Mouse (Mus musculus): ENCODE measurements around the gene Ascc2.
"Not testable (repeated sequence)": the region's sequence is repeated elsewhere in the genome, so short reads cannot be mapped to it uniquely, and the experiment has no call there.

The Ascc2 gene

DNA sequence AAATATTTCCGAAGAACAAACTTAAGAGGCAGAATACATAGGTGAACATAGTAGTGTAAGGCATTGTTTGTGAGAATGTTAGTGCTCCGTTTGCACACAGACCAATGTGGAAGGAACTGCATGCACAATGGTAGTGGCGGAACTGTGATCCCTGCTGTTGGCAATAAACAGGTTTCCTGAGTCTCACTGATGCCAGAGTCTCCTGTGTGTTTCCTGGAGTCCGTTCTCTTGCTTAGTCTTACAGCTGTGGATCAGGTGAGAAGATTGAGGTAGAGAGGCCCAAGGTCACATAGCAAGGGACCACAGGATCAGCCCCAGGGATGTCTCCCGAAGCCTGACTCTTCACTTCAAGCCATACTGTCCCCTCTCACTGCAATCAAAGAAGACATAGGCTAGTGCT is 48.0 kb downstream of the Ascc2 start:
- no peak for DNase-seq

DNA sequence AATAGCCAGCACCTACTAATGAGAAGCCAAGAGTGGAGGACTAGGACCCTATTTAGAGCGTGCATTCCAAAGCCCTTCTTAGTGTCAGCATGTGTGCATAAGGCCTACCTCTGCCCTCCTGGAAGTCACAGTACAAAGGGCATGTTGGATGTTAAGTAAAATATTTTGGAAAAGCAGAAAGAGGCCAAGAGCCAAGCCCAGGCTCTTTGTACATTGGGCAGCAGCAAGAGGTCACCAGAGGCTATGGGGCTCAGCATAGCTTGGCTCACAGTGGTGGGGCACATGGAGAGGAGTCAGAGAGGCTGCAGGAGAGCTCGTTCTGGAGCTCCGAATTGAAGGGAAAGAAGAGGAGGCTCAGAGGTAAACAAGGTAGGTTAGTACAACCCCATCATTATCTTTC is 49.5 kb downstream of the Ascc2 start:
- DNase-seq = no peak

DNA sequence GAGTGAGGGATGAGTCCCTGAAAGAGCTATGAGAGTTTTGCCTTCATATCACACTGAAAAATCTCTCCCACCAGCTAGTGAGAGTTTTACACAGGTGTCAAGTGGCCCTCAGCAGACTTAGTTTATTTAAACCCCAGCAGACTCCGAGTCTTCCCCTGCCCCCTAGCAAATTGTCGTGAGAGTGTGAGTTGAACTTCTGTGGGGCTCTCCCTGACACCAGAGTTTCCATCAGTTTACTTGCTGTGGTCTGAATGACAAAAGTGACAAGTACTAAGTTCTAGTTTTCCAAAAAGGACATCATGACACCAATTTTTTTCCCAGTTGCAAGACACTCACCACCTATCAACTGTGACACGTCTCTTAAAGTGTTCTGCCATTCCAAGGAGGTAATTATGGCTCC is 50.3 kb downstream of the Ascc2 start:
- no peak for DNase-seq

DNA sequence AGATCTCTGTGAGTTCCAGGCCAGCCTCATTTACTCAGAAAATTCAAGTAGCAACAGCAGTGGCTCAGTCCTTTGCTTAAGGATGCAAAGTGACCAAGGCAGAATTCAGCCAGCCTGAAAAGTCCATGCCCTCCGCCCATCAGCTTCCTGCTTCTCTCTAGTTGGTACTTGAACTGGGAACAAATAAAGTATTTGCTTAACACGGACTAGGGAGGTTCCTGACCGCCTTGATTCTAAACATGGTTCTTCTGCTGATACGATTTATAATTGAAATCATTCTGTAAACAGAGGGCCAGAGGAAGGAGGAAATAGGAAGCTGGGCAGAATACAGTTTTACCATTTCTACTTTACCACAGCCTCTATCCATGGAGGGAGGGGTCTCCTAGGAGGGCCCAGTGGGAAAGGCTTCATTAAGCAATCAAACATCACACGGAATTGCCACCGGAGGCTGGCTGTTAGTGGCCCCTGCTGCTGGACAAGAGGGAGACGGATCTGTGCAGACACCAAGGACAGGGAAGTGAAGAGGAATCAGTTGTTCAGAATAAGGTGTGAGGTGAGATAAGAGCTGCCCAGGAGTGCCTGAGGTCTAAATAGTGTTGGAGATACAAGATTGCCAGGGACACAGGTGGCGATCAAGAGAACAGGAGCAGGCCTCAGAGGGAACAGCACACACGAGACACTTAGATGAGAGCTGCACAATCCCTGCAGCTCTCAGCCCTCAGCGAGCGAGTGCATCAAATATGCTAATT is 51.3 kb downstream of the Ascc2 start:
- DNase-seq = no peak

DNA sequence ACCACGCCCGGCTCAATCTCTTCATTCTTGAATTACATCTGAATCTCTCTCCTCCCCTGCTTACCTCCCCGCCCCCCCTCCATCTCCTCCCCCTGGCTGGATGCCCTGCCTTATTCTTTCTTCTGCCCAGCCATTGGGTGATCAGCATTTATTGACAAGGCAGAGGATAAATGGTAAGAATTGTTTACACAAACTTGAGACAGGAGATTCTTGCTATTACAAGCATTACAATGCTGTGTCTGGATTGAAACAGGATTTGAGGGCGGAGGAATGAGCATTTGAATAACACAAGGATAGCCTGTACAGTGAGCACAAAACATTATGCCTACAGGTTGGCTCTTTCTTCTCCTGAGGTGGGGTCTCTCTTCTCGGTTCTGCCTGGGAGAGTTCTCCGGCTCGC is 52.8 kb downstream of the Ascc2 start:
- DNase-seq = no peak

DNA sequence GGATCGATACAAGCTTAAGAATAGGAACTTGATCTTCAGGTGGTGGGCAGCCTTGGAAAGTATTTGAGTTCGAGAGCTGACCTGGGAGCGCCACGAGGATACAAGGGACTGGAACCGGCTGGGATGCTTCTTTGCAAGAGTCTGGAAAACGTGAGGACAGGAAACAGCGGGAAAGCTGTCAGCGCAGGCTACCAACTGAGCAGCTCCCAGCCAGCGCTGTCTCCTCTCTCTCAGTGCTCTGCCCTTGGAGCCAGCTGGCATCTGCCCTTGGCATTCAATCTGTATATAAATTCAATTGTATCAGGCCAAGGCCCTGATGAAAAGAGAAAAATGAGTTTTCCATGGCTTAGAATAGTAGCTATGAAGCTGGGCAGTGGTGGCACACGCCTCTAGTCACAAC is 53.7 kb downstream of the Ascc2 start:
- no peak for DNase-seq

DNA sequence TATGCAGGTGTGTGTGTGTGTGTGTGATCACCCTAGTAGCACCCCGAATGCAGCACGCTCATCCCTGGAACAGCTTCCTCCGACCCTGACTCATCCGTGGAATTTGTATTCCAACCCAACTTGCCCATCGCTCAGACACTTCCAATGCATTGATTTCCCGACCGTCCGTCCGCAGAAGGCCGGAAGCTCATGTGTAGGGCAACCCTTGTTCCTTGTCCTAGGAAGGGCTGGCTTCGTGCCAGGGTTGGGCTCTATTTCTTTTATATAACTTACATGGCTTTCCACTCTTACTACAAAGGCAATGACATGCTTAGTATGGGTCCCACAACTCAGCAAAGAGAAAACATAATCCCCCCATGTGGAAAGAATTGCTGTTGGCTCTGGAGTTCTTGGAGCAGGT is 54.6 kb downstream of the Ascc2 start:
- no peak for DNase-seq

DNA sequence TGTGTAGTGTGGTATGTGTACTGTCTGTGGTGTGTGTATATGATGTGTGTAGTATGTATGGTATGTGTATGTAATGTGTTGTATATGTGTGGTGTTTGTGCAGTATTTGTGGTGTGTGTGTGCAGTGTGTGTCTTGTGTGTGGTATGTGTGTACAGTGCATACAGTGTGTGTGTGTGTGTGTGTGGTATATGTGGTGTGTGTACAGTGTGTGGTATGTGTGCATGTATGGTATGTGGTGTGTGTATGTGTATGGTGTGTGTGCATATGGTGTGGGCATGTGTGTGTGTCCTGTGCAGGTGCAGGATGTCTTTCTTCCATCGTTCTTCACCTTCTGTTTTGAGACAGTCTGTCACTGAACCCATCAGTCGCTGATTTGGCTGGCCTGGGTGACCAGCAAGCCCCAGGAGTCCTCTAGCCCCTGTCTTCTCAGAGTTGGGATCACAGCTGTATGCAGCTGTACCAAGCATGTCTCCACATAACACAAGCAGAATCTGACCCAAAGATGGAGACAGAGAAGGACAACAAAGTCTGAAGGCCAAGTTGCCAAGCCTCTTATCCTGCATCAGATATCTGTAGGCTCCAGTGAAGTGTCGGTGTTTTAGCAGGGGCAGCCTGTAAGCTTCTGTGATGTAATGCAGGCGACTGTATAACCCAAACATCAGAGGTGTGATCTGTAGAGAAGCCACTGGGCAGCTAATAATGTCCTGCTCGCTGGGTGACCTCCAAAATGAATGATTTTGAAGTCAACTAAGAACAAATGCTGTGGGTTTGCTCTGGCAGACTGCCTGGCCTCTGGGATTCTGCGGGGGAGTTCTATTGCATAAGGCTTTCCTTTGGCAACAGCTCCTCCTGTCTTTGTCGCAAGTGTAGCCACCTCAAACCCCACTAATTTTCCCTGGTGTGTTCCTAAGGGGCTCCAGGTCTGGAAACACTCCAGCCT is 59.8 kb downstream of the Ascc2 start:
- no peak for DNase-seq

DNA sequence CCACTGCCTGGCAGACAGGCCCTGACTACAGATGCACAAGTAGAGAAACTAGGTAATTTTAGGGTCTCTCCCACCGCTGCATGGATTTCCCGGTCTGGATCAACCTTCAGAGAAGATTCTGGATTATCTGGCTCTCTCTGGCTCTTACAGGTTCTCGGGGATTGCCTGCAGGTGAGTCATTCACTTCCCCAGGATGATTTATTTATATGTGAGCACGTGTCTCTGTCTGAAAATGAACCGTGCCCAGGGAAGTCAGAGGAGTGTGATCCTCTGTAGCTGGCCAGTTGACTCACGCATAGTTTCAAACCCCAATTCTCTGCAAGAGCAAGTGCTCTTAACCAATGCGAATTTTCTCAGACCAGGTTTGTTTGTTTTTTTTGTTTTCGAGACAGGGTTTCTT is 63.2 kb downstream of the Ascc2 start:
- no peak for DNase-seq

DNA sequence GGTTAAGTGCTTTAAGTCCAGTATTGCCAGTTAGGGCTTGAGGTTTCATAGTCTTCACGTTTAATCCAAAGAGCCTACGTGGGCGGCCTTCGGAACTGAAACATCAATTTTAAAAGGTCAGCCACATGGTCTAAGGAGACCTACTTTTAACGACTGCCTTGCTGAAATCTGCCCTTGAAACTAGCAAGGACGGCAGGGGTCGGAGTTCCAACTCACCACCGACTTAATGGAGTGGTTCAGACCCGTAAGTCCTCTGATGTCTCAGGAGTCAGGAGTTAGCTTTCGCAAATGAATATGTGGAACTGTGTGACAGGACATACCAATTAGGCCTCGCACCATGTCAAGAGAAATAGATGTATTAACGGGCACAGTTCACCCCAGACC is 66.1 kb downstream of the Ascc2 start:
- no peak for DNase-seq

DNA sequence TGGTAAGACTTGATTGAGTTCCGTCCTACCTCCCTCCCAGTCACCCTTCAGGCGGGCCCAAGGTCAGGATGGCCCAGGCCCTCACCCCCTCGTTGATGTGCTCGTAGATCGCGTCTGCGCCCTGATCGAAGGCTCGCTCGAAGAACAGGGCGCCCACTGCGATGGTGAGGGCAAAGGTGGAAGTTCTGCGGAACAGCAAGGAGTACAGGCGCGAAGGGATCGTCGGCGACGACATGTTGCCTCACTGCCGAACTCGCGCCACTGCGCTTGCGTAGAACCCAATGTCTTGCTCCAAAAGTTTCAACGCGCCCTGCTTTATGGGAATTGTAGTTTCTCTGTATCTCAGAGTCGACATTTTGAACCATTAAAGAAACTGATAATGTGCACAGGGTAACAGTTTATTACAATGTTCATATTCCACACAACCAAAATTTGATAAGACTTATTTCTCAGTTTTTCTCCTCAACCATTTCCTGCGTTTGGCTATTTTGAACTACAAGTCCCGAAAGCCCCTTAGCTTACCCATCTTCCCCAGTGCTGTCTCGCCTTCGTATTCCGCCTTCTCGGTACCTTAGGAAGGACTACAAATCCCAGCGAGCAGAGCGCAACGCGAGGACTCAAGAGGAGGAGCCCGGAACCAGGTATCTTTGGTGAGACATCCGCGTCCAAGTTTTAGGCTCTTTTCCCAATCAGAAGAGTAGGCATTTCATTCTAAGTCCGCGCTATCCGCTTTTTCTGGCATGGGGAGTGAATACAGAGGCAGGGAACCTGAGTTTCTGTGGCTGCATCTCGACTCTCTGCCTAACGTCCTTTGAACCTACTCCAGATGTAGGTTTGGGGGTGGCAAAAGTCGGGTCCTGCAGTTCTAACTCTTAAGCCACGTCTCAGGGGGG is 66.8 kb downstream of the Ascc2 start, which contains the start of the genes Uqcr10 and Zmat5:
Uqcr10 (minus strand) TSS at position 271 of the 893 bp plus-strand sequence.
Zmat5 (plus strand) TSS at position 607 of the 893 bp plus-strand sequence.
- DNase-seq = peak; percentile 90 to 92

DNA sequence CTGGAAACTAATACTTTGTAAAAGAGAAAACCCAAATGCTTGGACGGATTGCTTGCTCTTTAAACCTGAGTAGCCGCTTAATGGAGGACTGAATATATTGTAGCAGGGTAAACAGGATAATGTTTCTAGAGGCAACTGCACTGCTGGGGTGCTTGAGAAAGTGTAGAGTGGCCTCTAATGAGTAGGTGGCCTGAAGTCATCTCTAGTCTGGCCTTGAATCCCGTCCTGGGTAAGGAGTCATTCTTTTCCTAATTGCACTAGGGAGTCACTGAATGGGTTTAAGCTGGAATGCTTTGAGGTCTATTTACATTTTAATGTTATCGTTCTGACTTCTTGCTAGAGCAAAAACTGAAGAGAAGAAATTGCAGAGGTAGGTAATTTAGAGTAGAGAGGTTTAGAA is 67.6 kb downstream of the Ascc2 start:
- DNase-seq = no peak

DNA sequence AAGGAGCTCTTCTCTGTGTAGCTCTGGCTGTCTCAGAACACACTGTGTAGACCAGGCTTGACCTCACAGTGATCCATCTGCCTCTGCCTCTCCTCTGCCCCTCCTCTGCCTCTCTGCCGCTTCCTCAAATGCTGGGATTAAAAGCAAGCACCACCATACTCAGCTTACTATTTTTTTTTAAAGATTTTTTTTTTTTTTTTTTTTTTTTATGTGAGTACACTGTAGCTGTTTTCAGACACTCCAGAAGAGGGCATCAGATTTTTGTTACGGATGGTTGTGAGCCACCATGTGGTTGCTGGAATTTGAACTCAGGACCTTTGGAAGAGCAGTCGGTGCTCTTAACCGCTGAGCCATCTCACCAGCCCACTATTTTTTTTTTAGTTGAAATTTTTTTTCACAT is 72.6 kb downstream of the Ascc2 start:
- DNase-seq = not testable (repeated sequence)

DNA sequence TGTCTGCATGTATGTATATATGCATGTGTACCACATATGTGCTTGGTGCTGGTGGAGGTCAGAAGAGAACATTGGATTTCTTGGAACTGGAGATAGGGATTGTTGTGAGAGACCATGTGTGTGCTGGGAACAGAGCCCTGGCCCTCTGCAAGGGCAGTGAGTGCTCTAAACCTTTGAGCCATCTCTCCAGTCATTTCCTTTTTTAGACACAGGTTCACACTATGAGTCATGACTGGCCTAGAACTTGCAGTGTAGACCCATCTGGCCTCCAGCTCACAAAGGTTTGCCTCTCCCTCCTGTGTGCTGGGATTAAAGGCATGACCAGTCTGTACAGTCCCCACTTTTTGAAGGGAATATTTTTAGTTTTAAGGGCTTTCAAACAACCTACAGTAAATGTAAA is 75.3 kb downstream of the Ascc2 start:
- DNase-seq = no peak

DNA sequence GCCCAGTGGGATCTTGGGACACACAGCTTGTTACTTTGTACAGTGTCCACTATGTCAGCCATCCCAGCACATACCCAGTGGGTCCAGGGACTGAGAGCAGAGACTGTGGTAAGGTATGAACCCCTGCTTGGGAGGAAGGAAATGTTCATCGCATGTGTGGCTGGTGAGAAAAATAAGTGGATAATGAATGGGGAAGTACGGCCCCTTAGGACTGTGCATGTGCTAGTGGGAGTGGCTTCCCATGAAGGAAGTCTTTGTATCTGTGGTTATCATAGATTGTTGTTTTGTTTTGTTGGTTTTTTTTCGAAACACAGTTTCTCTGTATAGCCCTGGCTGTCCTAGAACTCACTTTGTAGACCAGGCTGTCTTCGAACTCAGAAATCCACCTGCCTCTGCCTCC is 77.2 kb downstream of the Ascc2 start:
- peak; percentile 13 to 19 for DNase-seq

DNA sequence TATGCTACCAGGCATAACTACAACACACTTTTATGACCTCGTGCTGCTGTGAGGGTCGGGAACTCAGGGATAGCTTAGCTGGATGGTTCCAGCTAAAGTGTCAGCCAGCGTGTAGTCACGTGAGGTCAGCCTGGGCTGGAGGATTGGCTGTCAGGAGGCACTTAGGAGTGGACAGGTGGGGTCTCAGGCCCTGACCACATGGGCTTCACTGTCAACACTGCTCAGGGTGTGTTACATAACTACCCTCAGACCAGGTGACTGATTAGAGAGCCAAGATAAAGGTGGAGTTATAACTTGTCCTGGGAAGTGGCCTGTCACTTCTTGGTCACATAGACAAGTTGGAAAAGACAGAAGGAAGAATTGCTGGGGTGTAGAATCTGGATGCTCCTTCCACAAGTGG is 78.0 kb downstream of the Ascc2 start:
- DNase-seq = no peak

DNA sequence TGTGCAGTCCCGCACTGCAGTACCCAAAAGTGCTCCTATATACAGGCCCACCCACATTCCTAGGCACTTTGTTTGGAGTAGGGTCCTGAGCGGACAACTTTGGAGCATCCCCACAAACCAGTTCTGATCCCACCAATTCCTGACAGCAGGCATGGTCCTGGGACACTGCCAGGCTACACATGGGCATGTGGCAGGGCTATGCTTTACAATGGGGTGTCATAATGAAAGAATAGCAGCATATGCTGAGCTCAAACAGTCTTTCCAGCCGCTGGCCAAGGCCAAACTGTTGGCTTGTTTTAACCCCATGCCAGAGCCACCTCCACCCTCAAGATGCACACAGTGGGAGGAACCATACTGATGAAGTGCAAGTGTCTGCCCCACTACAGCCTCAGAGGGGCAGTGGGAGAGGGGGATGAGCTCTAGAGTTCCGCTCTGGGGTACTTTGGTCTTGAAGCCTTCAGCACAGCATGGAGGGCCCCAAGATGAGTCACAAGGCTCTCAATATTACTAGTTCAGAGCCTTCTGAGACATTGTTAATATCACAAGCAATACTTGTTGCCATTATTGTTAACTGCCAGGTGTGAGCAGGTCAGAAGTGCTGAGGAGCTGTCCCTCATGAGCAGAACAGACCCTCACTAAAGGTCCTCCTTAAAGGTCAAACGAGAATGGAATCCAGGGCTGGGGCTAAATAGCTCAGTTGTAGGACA is 79.1 kb downstream of the Ascc2 start:
- no peak for DNase-seq

DNA sequence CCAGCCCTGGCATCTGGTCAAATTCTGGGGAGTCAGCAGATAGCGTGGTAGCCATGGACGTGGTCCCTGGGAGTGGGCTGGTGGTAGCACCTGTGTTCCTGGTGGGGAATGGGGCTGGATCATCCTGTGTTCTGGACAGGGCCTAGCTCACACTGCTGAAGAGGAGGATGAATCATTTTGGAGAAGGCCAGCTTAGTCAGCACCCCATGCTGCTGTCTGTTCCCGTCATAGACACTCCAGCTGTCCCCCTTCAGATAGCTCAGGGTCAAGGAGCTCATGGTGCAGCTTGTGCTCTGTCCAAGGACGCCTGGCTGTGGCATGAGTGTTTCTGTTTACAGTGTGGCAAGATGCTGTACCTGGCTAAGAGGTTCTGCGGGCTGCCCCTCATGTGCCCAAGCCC is 81.0 kb downstream of the Ascc2 start:
- DNase-seq = no peak

DNA sequence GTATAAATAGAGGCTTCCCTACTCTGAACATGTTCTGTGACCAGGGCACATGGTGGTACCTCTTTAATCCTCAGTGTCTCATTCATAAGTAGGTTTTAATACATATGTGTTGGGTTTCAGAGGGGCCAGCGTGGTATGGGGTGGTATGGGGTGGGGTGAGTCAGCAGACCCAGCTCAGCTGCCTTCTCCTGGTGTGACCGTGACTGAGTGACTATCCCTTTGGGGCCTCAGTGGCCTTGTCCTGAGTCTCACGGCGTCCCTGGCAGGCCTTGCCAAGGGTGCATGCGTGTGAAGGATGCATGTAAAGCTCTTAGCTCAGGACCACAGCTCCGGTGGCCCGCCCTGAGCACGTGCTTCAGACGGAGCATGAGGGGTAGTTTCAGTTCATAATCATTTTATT is 82.4 kb downstream of the Ascc2 start:
- DNase-seq = no peak

DNA sequence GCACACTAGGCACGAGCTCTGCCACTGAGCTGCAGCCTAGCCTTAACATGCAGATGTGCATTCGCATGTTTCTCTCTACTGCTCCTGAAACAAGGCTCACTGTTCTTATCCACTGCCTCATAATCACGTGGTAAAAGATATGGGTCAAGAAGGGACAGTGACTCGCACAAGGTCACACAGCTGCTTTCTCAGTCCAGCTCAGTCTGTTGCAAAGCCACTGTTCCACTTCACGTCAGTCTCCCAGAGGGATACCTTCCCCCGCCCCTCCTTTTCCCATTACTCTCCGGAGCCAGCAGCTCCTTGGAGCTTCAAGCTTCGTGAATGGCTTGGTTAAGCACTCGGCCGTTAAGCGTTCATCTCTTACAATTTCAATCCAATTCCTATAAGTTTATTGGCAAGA is 82.8 kb downstream of the Ascc2 start:
- DNase-seq = no peak

DNA sequence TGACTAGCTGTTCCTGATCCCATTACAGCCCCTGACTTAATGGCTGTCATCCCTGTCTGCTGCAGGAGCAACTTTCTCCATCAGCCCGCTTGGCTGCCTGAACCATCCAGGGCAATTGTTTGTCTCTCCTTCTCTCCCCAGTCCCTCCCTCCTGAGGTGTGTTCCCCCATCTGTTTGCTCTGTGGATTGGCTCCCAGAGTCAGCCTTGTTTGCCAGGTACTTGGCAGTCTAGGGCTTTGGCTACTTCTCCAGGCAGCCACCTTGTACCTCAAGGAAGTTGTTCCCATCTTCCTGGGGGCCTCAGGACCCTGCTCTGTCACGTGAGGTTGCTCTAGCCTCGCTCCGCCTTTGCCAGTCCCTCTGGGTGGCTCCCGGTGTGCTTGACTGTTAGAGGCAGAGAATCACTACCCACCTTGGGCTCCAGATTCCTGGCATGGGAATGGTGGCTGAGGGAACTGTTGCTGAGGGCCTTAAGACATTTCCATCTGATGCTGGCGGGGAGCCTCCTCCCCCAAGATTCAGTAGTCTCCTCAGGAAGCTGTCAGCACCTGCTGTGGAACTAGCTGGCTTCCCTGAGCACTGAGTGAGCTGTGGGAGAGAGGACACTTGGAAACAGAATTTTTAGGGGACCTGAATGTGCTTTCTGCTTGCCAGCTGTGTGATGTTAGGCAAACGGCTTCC is 83.5 kb downstream of the Ascc2 start:
- DNase-seq = no peak

DNA sequence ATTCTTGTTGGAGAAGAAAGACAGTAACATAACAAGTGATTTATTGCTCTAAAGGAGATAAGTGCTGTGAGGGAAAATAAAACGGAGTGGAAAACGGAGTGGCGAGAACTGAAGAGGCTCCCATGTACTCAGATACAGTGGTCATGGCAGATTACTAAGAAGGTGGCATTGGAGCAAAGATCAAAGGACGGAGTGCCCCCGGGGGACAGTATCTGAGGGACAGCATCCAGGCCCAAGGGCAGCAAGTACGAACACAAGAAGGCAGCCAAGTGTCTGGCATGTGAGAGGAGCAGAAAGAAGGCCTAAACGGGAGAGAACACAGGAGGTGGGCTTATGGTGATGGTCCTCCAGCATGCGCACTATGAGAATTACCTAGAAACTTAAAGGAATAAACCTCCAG is 84.2 kb downstream of the Ascc2 start:
- no peak for DNase-seq
